Mouse (Mus musculus): ENCODE results near the gene Thbs4.

GRCm38 (mm10) chr13:92757972-92758585, 36.5 kb downstream of the Thbs4 start:
- TF ChIP-seq GATA1 (IDR thresholded peaks at IDR 0.05; ENCODE audit: borderline replicate concordance, low read length) (no peak), FLI1 (IDR thresholded peaks at IDR 0.05; ENCODE audit: low read length) (no peak)
